Mouse (Mus musculus): ENCODE data around the gene Abca1.

GRCm38 (mm10) chr4:53178489-53178888, 18.8 kb upstream of the Abca1 start:
- TF ChIP-seq ZNF384 (IDR thresholded peaks at IDR 0.05; ENCODE audit: low read depth, low read length) = no peak
- no peak for TF ChIP-seq CHD2 (IDR thresholded peaks at IDR 0.05; ENCODE audit: low read depth, low read length)
- TF ChIP-seq ZC3H11A (IDR thresholded peaks at IDR 0.05; ENCODE audit: borderline replicate concordance, low read depth, low read length) = no peak
- no peak for TF ChIP-seq HCFC1 (IDR thresholded peaks at IDR 0.05; ENCODE audit: borderline replicate concordance, insufficient read depth, low read length)
- TF ChIP-seq MAFK (IDR thresholded peaks at IDR 0.05; ENCODE audit: insufficient read depth, low read depth, low read length) = no peak

All from ES-E14 (cell line).